Mouse (Mus musculus) liver, embryonic 14.5 days (tissue): ENCODE results near the gene Crcp.
A peak's percentile ranks its signal among the peaks of the same experiment; 100 is the strongest.

Experiments used
- CTCF ChIP-seq: IDR thresholded peaks from 2 replicates; pipeline ENCODE4 v1.5.1; 2016; ENCODE audit warnings: antibody characterized with exemption, low read depth, control low read depth
- EP300 ChIP-seq: IDR thresholded peaks from 2 replicates; pipeline ENCODE4 v1.6.1; 2016; ENCODE audit warnings: antibody characterized with exemption, low read depth

DNA sequence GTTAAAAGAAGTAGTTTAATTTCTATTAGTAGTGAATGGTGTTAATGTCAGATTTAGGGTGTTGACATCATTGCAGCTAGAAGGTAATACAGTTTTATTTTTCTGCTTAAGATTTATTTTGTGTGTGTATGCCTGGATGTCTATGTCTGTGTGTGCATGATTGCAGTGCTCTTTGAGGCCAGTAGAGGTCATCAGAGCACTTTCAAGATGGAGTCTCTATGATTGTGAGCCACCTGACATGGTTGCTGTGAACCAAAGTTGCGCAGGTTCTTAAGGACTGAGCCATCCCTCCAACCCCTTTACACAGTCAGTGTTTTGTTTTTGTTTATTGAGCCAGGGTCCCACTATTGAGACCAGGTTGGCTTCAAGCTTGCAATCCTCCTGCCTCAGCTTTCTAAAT is 36.5 kb downstream of the Crcp start:
- peak; percentile 77 for TF ChIP-seq CTCF
- TF ChIP-seq EP300 = no peak
